8 mouse cellular contexts compared by ENCODE assay signal in genomic region chr6:71991190-71991932, GRCm38 (mm10).
DNase-seq lines count a peak whose midpoint lies in the region; ATAC-seq and TF ChIP-seq lines count a peak whose summit lies in the region.

No protein-coding gene starts in this region.

- H3K27me3 ChIP-seq in kidney, embryonic 16.5 days (ENCODE audit: insufficient read depth, low read length) = no peaks in the 10 kb centered on the region
- H3K27me3 ChIP-seq in testis, adult 2 months (ENCODE audit: control insufficient read depth, insufficient read depth, low read length) = no peaks in the 10 kb centered on the region

- H3K4me2 ChIP-seq in kidney, embryonic 16.5 days (replicated peaks; ENCODE audit: low read depth, low read length) = no peak overlapping the region

- H3K9me3 ChIP-seq in kidney, embryonic 16.5 days (ENCODE audit: low read length) = peaks cover 5% of the 10 kb centered on the region; the same call in 1 of the 2 replicates

- peak overlapping the region; percentile 39; the same call in 1 of the 2 replicates for H3K27ac ChIP-seq in kidney, embryonic 16.5 days (ENCODE audit: low read length)
- peak overlapping the region; percentile 77 for H3K27ac ChIP-seq in testis, adult 2 months (ENCODE audit: control insufficient read depth, insufficient read depth, low read depth, low read length)

- H3K9ac ChIP-seq in kidney, embryonic 16.5 days (replicated peaks; ENCODE audit: low read length) = no peak overlapping the region

- peaks cover 22% of the 10 kb centered on the region; the same call in 1 of the 2 replicates for H3K4me1 ChIP-seq in kidney, embryonic 16.5 days (ENCODE audit: insufficient read depth, low read length)
- peaks cover 23% of the 10 kb centered on the region for H3K4me1 ChIP-seq in testis, adult 2 months (ENCODE audit: control insufficient read depth, insufficient read depth, low read length)

- H3K36me3 ChIP-seq in kidney, embryonic 16.5 days (ENCODE audit: insufficient read depth, low read length) = no peaks in the 10 kb centered on the region
- no peaks in the 10 kb centered on the region for H3K36me3 ChIP-seq in testis, adult 2 months (ENCODE audit: control insufficient read depth, insufficient read depth, low read length)

- no peak for DNase-seq in kidney, postnatal 36 days
- DNase-seq in adrenal gland, adult (ENCODE audit: inconsistent age in 2 of 2, low spot score in 1 of 2) = peak; percentile 85 to 94
- DNase-seq in cerebellum, adult 8-10 months = peak; percentile 76
- peak; percentile 82 for DNase-seq in layer of hippocampus, adult 9-11 months
- no peak for DNase-seq in urinary bladder, adult 2 months (ENCODE audit: low spot score)
- no peak for DNase-seq in frontal cortex, postnatal 14 days (ENCODE audit: low spot score in 2 of 2)

- no peak overlapping the region for H3K4me3 ChIP-seq in kidney, embryonic 16.5 days (ENCODE audit: low read length)
- no peak overlapping the region for H3K4me3 ChIP-seq in testis, adult 2 months (ENCODE audit: control insufficient read depth, low read depth, low read length)

- 60% methylated on average over 8 of the region's 8 CpGs for WGBS in kidney, embryonic 16.5 days

- no peak; the same call in 1 of the 2 replicates for ATAC-seq in kidney, embryonic 16.5 days (ENCODE audit: low FRiP score, low TSS enrichment)

- no peak for TF ChIP-seq CTCF in testis, adult 2 months (IDR thresholded peaks at IDR 0.05; ENCODE audit: control insufficient read depth, insufficient read depth, insufficient replicate concordance, low read depth, low read length)

- no peak for TF ChIP-seq POLR2A in testis, adult 2 months (IDR thresholded peaks at IDR 0.05; ENCODE audit: control insufficient read depth, low read depth, low read length)

Comparison
In these comparisons a context has a peak if more than half of its experiments do, and no peak if none do; other contexts are left out.
1. DNase-seq: peak in adrenal gland, adult (2 of 2), cerebellum, adult 8-10 months (single experiment) and layer of hippocampus, adult 9-11 months (single experiment); none in kidney, postnatal 36 days (0 of 2), urinary bladder, adult 2 months (single experiment) and frontal cortex, postnatal 14 days (0 of 2).